Mouse (Mus musculus) cerebellum, postnatal 4 days (tissue): Measurements from ENCODE around the gene Adamtsl2.

Experiments used
- DNase-seq, 2 experiments: peaks; one replicate each; pipeline ENCODE4 v3.0.0; 2022; ENCODE audit warnings: low spot score in 2 of 2, mixed read lengths in 1 of 2

Adamtsl2 gene

GRCm38 (mm10) chr2:27118452-27118851 is 39.3 kb downstream of the Adamtsl2 start:
- DNase-seq = no peak

GRCm38 (mm10) chr2:27119766-27120165 is 40.6 kb downstream of the Adamtsl2 start:
- DNase-seq = no peak

GRCm38 (mm10) chr2:27120241-27120641 is 41.1 kb downstream of the Adamtsl2 start:
- peak; percentile 39 to 73 for DNase-seq

GRCm38 (mm10) chr2:27121626-27122355 is 42.6 kb downstream of the Adamtsl2 start:
- peak in 1 of 2 experiments; percentile 49 for DNase-seq

GRCm38 (mm10) chr2:27122578-27122977 is 43.4 kb downstream of the Adamtsl2 start:
- no peak for DNase-seq

GRCm38 (mm10) chr2:27123121-27123520 is 43.9 kb downstream of the Adamtsl2 start:
- no peak for DNase-seq

GRCm38 (mm10) chr2:27125979-27126378 is 46.8 kb downstream of the Adamtsl2 start:
- DNase-seq = no peak

GRCm38 (mm10) chr2:27126496-27126895 is 47.3 kb downstream of the Adamtsl2 start:
- DNase-seq = no peak

- no peak for DNase-seq
Observed at GRCm38 (mm10) chr2:27128990-27129389, 49.8 kb downstream of the Adamtsl2 start.

GRCm38 (mm10) chr2:27135935-27136334 is 56.8 kb downstream of the Adamtsl2 start:
- peak in 1 of 2 experiments; percentile 59 for DNase-seq

GRCm38 (mm10) chr2:27136336-27136735 is 57.2 kb downstream of the Adamtsl2 start:
- DNase-seq = peak in 1 of 2 experiments; percentile 36

GRCm38 (mm10) chr2:27136789-27137188 is 57.6 kb downstream of the Adamtsl2 start:
- DNase-seq = no peak

- no peak for DNase-seq
Observed at GRCm38 (mm10) chr2:27138356-27138755, 59.2 kb downstream of the Adamtsl2 start.

- peak in 1 of 2 experiments; percentile 28 for DNase-seq
Observed at GRCm38 (mm10) chr2:27141950-27142693, 62.9 kb downstream of the Adamtsl2 start, which contains the start of gene Fam163b. Fam163b (minus strand) TSS chr2:27142491.

GRCm38 (mm10) chr2:27144957-27145356 is 65.8 kb downstream of the Adamtsl2 start:
- no peak for DNase-seq

- DNase-seq = no peak
Observed at GRCm38 (mm10) chr2:27146840-27147239, 67.7 kb downstream of the Adamtsl2 start.

- DNase-seq = no peak
Observed at GRCm38 (mm10) chr2:27149457-27149856, 70.3 kb downstream of the Adamtsl2 start.

- DNase-seq = no peak
Observed at GRCm38 (mm10) chr2:27154466-27155185, 75.4 kb downstream of the Adamtsl2 start.

GRCm38 (mm10) chr2:27156596-27156995 is 77.4 kb downstream of the Adamtsl2 start:
- DNase-seq = no peak
